Mouse (Mus musculus) regulatory T cell (primary cell): ENCODE measurements around the gene Olfr142.
"Not testable (repeated sequence)": the region's sequence is repeated elsewhere in the genome, so short reads cannot be mapped to it uniquely, and the experiment has no call there.

Source experiments
- in situ Hi-C: fragments of 300-600 bp; cut with MboI, MseI; formaldehyde crosslinking; loops from one replicate; pipeline ENCODE4 v1.15.1; 2025; ENCODE audit warnings: high pct_unique_total_duplicates

The Olfr142 gene

GRCm38 (mm10) chr2:90257492-90257891 is at the start of gene Olfr142:
TSS of gene Olfr142 (minus strand) at chr2:90257592.
- in situ Hi-C loops, result no loop called here

GRCm38 (mm10) chr2:90292741-90293140 is 35.3 kb upstream of the Olfr142 start, which contains the start of gene Olfr1272:
TSS of gene Olfr1272 (minus strand) at chr2:90292841.
- in situ Hi-C loops, result no loop called here

- in situ Hi-C loops, result no loop called here
Observed at GRCm38 (mm10) chr2:90270932-90271331, 13.5 kb upstream of the Olfr142 start, which contains the start of gene Olfr1271. TSS of gene Olfr1271 (minus strand) at chr2:90271032.

- in situ Hi-C loops, result not testable (repeated sequence)
Observed at GRCm38 (mm10) chr2:90224393-90224792, 33.0 kb downstream of the Olfr142 start, which contains the start of gene Olfr1506. TSS of gene Olfr1506 (minus strand) at chr2:90224493.
